Mouse (Mus musculus): ENCODE data around the gene Gpha2. TPM values are rescaled to one million over a fixed set of nuclear protein-coding genes. Genes with fewer than 3 reads are reported as not detected.

The Gpha2 gene
- polyA plus RNA-seq, 1 experiment from 2014 or later, result not detected

- H3K27me3 ChIP-seq (replicated peaks; ENCODE audit: control insufficient read depth, insufficient read depth, low read length), result no peaks in the 10 kb centered on the region
- 87% methylated on average over 7 of the region's 7 CpGs for WGBS
- H3K9me3 ChIP-seq (ENCODE audit: control insufficient read depth, low read length), result no peaks in the 10 kb centered on the region
- H3K4me3 ChIP-seq (replicated peaks; ENCODE audit: low read length), result no peak overlapping the region
- no peak for ATAC-seq
- H3K27ac ChIP-seq (ENCODE audit: low read length), result no peak overlapping the region
- no peaks in the 10 kb centered on the region for H3K36me3 ChIP-seq (ENCODE audit: control insufficient read depth, insufficient read depth)
- no peak overlapping the region for H3K9ac ChIP-seq (replicated peaks; ENCODE audit: low read depth, low read length)
- H3K4me2 ChIP-seq (ENCODE audit: low read length), result no peak overlapping the region
- 0 out of 2 replicates have a peak, but pooled peaks cover 5% of the 10 kb centered on the region for H3K4me1 ChIP-seq (replicated peaks; ENCODE audit: control insufficient read depth, insufficient read depth, low read length)
These were observed 42.5 kb downstream of the Gpha2 start for GRCm38 (mm10) chr19:6268670-6269132.

DNA sequence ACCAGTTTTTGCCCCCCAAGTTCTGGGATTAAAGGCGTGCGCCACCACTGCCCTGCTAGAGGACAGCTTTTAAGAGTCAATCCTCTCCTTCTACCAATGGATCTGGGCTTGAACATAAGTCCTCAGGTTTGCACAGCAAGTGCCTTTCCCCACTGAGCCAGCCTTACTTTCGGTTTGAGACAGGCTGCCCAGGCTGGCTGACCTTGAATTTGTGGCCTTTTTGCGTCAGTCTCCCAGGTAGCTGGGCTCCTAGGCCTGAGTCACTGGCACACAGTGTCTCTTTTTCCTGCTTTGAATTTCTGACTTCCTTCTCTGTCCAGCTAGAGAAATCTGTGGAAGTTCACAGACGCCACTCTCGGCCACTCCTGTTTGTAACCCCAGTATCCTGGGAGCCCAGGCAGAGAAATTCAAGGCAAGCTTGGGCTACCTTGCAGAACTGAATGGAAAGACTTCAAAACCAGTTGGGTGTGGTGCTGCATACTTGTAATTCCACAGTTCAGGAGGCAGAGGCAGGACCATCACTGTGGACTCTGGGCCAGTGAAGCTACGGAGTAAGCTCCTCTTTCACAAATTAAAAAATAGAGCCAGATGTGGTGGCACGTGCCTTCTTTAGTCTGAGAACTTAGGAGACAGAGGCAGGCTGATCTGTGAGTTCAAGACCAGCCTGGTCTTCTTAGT lies 43.8 kb downstream of the Gpha2 start:
- Histone ChIP-seq H3K36me3 (ENCODE audit: control insufficient read depth, insufficient read depth) (no peaks in the 10 kb centered on the region), H3K9me3 (ENCODE audit: control insufficient read depth, low read length) (no peaks in the 10 kb centered on the region), H3K4me2 (ENCODE audit: low read length) (no peak overlapping the region), H3K4me1 (replicated peaks; ENCODE audit: control insufficient read depth, insufficient read depth, low read length) (0 out of 2 replicates have a peak, but pooled peaks cover 5% of the 10 kb centered on the region), H3K27ac (ENCODE audit: low read length) (no peak overlapping the region), H3K4me3 (replicated peaks; ENCODE audit: low read length) (no peak overlapping the region), H3K27me3 (replicated peaks; ENCODE audit: control insufficient read depth, insufficient read depth, low read length) (no peaks in the 10 kb centered on the region), H3K9ac (replicated peaks; ENCODE audit: low read depth, low read length) (no peak overlapping the region)
- WGBS, result 89% methylated on average over 8 of the region's 8 CpGs
- ATAC-seq, result no peak

GRCm38 (mm10) chr19:6270661-6271060 lies 44.5 kb downstream of the Gpha2 start:
- no peak overlapping the region for H3K4me3 ChIP-seq (replicated peaks; ENCODE audit: low read length)
- WGBS, result 60% methylated on average over 9 of the region's 9 CpGs
- H3K36me3 ChIP-seq (ENCODE audit: control insufficient read depth, insufficient read depth), result no peaks in the 10 kb centered on the region
- ATAC-seq, result no peak
- H3K4me2 ChIP-seq (ENCODE audit: low read length), result no peak overlapping the region
- no peak overlapping the region for H3K9ac ChIP-seq (replicated peaks; ENCODE audit: low read depth, low read length)
- no peaks in the 10 kb centered on the region for H3K27me3 ChIP-seq (replicated peaks; ENCODE audit: control insufficient read depth, insufficient read depth, low read length)
- peaks cover 6% of the 10 kb centered on the region for H3K4me1 ChIP-seq (replicated peaks; ENCODE audit: control insufficient read depth, insufficient read depth, low read length)
- no peak overlapping the region for H3K27ac ChIP-seq (ENCODE audit: low read length)
- no peaks in the 10 kb centered on the region for H3K9me3 ChIP-seq (ENCODE audit: control insufficient read depth, low read length)

DNA sequence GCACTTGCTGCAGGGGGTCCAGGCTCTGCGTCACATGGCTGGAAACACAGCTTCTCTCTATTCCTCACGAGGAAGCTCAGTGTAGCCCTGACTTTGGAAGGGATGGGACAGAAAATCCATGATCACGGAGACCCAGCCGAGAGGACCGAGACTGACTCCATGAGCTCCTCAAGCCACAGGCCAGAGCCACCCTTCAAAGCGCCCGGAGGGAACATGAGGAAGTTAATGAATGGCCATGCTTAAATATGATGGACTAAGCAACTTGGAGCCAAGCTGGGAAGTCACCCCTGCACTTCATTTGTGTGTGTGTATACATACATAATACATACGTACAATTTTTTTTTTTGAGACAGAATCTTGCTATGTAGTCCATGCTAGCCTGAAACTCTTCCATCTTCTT lies 45.0 kb downstream of the Gpha2 start:
- Histone ChIP-seq H3K4me3 (replicated peaks; ENCODE audit: low read length) (no peak overlapping the region), H3K27me3 (replicated peaks; ENCODE audit: control insufficient read depth, insufficient read depth, low read length) (no peaks in the 10 kb centered on the region), H3K9me3 (ENCODE audit: control insufficient read depth, low read length) (no peaks in the 10 kb centered on the region), H3K36me3 (ENCODE audit: control insufficient read depth, insufficient read depth) (no peaks in the 10 kb centered on the region), H3K9ac (replicated peaks; ENCODE audit: low read depth, low read length) (no peak overlapping the region; the same call in 1 of the 2 replicates), H3K4me2 (ENCODE audit: low read length) (no peak overlapping the region), H3K27ac (ENCODE audit: low read length) (no peak overlapping the region), H3K4me1 (replicated peaks; ENCODE audit: control insufficient read depth, insufficient read depth, low read length) (peaks cover 12% of the 10 kb centered on the region)
- 39% methylated on average over 8 of the region's 8 CpGs for WGBS
- ATAC-seq, result no peak

GRCm38 (mm10) chr19:6272053-6272452 lies 45.9 kb downstream of the Gpha2 start:
- ATAC-seq, result no peak
- Histone ChIP-seq H3K9ac (replicated peaks; ENCODE audit: low read depth, low read length) (no peak overlapping the region), H3K27me3 (replicated peaks; ENCODE audit: control insufficient read depth, insufficient read depth, low read length) (no peaks in the 10 kb centered on the region), H3K9me3 (ENCODE audit: control insufficient read depth, low read length) (no peaks in the 10 kb centered on the region), H3K4me3 (replicated peaks; ENCODE audit: low read length) (no peak overlapping the region), H3K36me3 (ENCODE audit: control insufficient read depth, insufficient read depth) (no peaks in the 10 kb centered on the region), H3K4me1 (replicated peaks; ENCODE audit: control insufficient read depth, insufficient read depth, low read length) (peaks cover 13% of the 10 kb centered on the region), H3K27ac (ENCODE audit: low read length) (no peak overlapping the region), H3K4me2 (ENCODE audit: low read length) (no peak overlapping the region)
- WGBS, result 75% methylated on average over 7 of the region's 7 CpGs

DNA sequence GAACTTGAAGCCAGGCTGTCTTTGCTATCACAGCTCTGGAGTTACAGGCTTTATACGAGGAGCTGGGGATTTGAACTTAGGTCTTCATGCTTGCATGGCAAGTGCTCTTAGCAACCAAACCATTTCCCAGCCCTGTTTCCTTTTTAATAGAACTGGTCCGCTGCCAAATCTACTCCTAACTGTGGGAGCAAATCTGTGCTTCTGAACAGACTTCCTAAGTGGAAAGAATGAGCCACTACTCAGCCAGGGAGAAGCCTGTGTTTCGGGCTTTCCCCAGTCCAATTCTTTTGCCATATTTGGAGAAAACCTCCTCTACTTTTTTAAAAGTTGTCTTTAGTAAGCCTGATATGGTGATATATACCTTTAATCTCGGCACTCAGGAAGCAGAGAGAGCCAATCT lies 46.6 kb downstream of the Gpha2 start:
- H3K27ac ChIP-seq (ENCODE audit: low read length), result no peak overlapping the region
- no peak overlapping the region for H3K4me2 ChIP-seq (ENCODE audit: low read length)
- no peak for ATAC-seq
- no peak overlapping the region for H3K9ac ChIP-seq (replicated peaks; ENCODE audit: low read depth, low read length)
- H3K36me3 ChIP-seq (ENCODE audit: control insufficient read depth, insufficient read depth), result no peaks in the 10 kb centered on the region
- peaks cover 13% of the 10 kb centered on the region for H3K4me1 ChIP-seq (replicated peaks; ENCODE audit: control insufficient read depth, insufficient read depth, low read length)
- no peaks in the 10 kb centered on the region for H3K9me3 ChIP-seq (ENCODE audit: control insufficient read depth, low read length)
- H3K4me3 ChIP-seq (replicated peaks; ENCODE audit: low read length), result no peak overlapping the region
- H3K27me3 ChIP-seq (replicated peaks; ENCODE audit: control insufficient read depth, insufficient read depth, low read length), result no peaks in the 10 kb centered on the region
- 83% methylated on average over 4 of the region's 4 CpGs for WGBS

- H3K27ac ChIP-seq (ENCODE audit: low read length), result no peak overlapping the region
- H3K36me3 ChIP-seq (ENCODE audit: control insufficient read depth, insufficient read depth), result no peaks in the 10 kb centered on the region
- H3K4me2 ChIP-seq (ENCODE audit: low read length), result no peak overlapping the region
- H3K9ac ChIP-seq (replicated peaks; ENCODE audit: low read depth, low read length), result no peak overlapping the region
- 88% methylated on average over 4 of the region's 4 CpGs for whole genome bisulfite sequencing
- no peaks in the 10 kb centered on the region for H3K27me3 ChIP-seq (replicated peaks; ENCODE audit: control insufficient read depth, insufficient read depth, low read length)
- H3K9me3 ChIP-seq (ENCODE audit: control insufficient read depth, low read length), result no peaks in the 10 kb centered on the region
- H3K4me1 ChIP-seq (replicated peaks; ENCODE audit: control insufficient read depth, insufficient read depth, low read length), result peaks cover 19% of the 10 kb centered on the region
- no peak overlapping the region for H3K4me3 ChIP-seq (replicated peaks; ENCODE audit: low read length)
- ATAC-seq, result no peak
These were observed 47.4 kb downstream of the Gpha2 start for GRCm38 (mm10) chr19:6273592-6273991.

DNA sequence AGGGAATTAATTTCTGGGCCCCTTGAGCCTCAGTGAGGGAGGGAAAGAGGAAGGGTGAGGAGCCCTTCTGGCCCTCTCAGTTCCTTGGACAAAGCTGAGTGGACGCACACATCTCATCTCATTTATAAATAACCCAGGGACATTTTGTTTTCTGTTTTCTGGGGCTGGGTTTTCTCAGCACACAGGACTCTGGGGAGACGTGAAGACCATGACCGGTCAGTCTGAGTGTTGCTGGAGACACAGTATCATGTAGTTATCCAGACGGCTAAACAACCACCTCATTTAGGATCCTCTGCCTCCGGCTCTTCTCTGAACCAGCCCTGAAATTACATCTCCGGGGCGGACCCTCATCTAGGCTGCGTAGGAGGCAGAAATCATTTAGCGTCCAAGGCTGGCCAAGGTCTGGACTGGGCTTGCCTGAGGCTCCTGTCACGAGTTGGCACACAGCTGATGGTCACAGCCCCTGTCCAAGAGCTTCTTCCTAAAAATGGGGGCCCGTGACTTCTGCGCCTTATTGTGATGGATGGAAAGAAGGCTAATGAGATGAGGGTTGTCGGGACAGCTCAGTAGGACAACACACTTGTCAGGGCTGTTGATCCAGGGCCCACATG lies 47.9 kb downstream of the Gpha2 start:
- no peak for ATAC-seq
- WGBS, result 92% methylated on average over 13 of the region's 13 CpGs

GRCm38 (mm10) chr19:6275740-6276389 lies 49.7 kb downstream of the Gpha2 start:
- Histone ChIP-seq H3K27me3 (replicated peaks; ENCODE audit: control insufficient read depth, insufficient read depth, low read length) (no peaks in the 10 kb centered on the region), H3K4me2 (ENCODE audit: low read length) (peak overlapping the region; percentile 100), H3K36me3 (ENCODE audit: control insufficient read depth, insufficient read depth) (peaks cover 2% of the 10 kb centered on the region; the same call in 1 of the 2 replicates), H3K4me3 (replicated peaks; ENCODE audit: low read length) (peak overlapping the region; percentile 94), H3K27ac (ENCODE audit: low read length) (peak overlapping the region; percentile 70), H3K4me1 (replicated peaks; ENCODE audit: control insufficient read depth, insufficient read depth, low read length) (peaks cover 37% of the 10 kb centered on the region), H3K9ac (replicated peaks; ENCODE audit: low read depth, low read length) (peak overlapping the region; percentile 89), H3K9me3 (ENCODE audit: control insufficient read depth, low read length) (no peaks in the 10 kb centered on the region)
- ATAC-seq, result peak; percentile 19; the same call in 1 of the 2 replicates
- WGBS, result 7% methylated on average over 15 of the region's 15 CpGs

More for the DNA sequence above, 47.9 kb downstream of the Gpha2 start:
- Histone ChIP-seq H3K27ac (ENCODE audit: low read length) (no peak overlapping the region), H3K4me2 (ENCODE audit: low read length) (no peak overlapping the region), H3K36me3 (ENCODE audit: control insufficient read depth, insufficient read depth) (no peaks in the 10 kb centered on the region), H3K9ac (replicated peaks; ENCODE audit: low read depth, low read length) (no peak overlapping the region), H3K27me3 (replicated peaks; ENCODE audit: control insufficient read depth, insufficient read depth, low read length) (no peaks in the 10 kb centered on the region), H3K9me3 (ENCODE audit: control insufficient read depth, low read length) (no peaks in the 10 kb centered on the region), H3K4me1 (replicated peaks; ENCODE audit: control insufficient read depth, insufficient read depth, low read length) (peaks cover 24% of the 10 kb centered on the region), H3K4me3 (replicated peaks; ENCODE audit: low read length) (no peak overlapping the region)
